Mouse (Mus musculus) megakaryocyte, embryonic 14.5 days (primary cell): ENCODE measurements around the gene Arhgef38.

Experiments used
- FLI1 ChIP-seq: IDR thresholded peaks from 2 replicates; pipeline ENCODE4 v1.6.1; 2012; ENCODE audit warnings: low read length, inconsistent platforms, mixed read lengths
- GATA1 ChIP-seq: IDR thresholded peaks from 3 replicates; pipeline ENCODE4 v1.6.1; 2012; ENCODE audit warnings: mixed read lengths, low read length, inconsistent platforms, borderline replicate concordance

GRCm38 (mm10) chr3:133091664-133092273 is 143.0 kb downstream of the Arhgef38 start, which contains the start of the genes Ints12 and Gstcd:
- TF ChIP-seq GATA1, result no peak
- peak; percentile 93; the same call in 1 of the 2 replicates for TF ChIP-seq FLI1
